Mouse (Mus musculus): ENCODE measurements around the gene Inpp4a. TPM values are rescaled to one million over a fixed set of nuclear protein-coding genes. Genes with fewer than 3 reads are reported as not detected.

The Inpp4a gene
- polyA plus RNA-seq, 1 experiment from 2014 or later = 10.1 TPM

- Histone ChIP-seq H3K27ac (no peak overlapping the region), H3K4me3 (no peak overlapping the region), H3K36me3 (replicated peaks) (no peaks in the 10 kb centered on the region), H3K9me3 (peaks cover 5% of the 10 kb centered on the region; the same call in 1 of the 2 replicates), H3K27me3 (ENCODE audit: poor library complexity, severe bottlenecking) (peaks cover 5% of the 10 kb centered on the region), H3K4me1 (peaks cover 3% of the 10 kb centered on the region)
- DNase-seq (ENCODE audit: extremely low spot score, low spot score) = no peak
- 88% methylated on average over 9 of the region's 9 CpGs for WGBS
Measured at GRCm38 (mm10) chr1:37305691-37306287, 6.1 kb downstream of the Inpp4a start.

DNA sequence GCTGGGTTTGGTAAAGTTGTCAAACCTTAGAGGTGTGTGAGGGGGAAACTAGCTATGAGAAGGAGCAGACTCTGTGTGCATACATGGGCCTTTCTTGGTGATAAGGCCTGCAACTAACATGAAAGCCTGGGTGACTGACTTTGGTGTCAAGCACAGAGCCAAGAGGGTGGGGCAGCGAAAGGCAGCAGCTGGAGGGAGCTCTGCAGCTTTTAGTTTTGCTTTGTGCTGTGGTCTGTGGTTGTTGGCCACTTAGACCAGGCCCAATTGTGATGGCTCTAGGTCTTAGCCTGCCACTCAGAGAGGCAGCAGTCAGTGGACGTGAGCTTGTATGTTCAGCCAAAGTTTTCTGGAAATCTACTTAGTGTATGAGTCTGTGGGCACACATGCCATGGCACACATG, 7.9 kb downstream of the Inpp4a start:
- H3K27ac ChIP-seq = no peak overlapping the region
- H3K9me3 ChIP-seq = peaks cover 6% of the 10 kb centered on the region; the same call in 1 of the 2 replicates
- H3K4me3 ChIP-seq = no peak overlapping the region
- H3K4me1 ChIP-seq = no peaks in the 10 kb centered on the region
- DNase-seq (ENCODE audit: extremely low spot score, low spot score) = no peak
- 94% methylated on average over 2 of the region's 2 CpGs for WGBS
- no peaks in the 10 kb centered on the region for H3K36me3 ChIP-seq (replicated peaks)
- H3K27me3 ChIP-seq (ENCODE audit: poor library complexity, severe bottlenecking) = no peaks in the 10 kb centered on the region

DNA sequence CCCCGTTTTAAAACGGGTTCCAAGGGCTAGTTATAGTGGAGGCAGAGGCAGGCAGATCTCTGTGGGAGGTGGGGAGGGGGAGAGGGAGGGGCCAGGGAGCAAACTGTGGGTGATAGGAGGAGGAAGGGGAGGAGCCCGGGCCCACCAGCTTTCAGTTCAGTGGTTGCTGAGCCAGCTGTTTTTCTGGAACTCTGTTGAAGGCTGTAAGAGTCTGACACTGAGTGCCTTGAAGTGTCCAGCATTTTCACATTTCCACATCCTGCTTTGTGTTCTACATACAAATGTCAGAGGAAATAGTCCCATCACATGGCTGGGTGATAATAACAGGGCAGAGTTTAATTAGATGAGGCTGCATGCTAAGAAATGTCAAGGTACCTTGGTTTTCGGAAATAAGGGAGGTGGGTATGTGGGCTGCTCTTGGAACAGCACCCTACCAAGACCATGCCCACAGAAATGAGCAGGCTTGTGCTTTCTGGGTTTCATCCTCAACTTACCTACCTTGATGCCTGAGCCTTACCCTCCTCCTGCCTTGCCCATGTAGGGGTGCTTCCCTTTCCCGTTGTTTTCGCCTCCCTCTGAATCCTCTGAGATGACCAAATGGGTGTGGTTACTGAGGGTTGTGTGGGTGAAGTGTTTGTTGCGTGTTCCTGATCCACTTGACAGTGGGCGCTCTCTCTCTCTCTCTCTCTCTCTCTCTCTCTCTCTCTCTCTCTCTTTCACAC, 8.5 kb downstream of the Inpp4a start:
- Histone ChIP-seq H3K9me3 (peaks cover 6% of the 10 kb centered on the region; the same call in 1 of the 2 replicates), H3K27ac (no peak overlapping the region), H3K4me3 (no peak overlapping the region), H3K4me1 (no peaks in the 10 kb centered on the region), H3K27me3 (ENCODE audit: poor library complexity, severe bottlenecking) (no peaks in the 10 kb centered on the region), H3K36me3 (replicated peaks) (no peaks in the 10 kb centered on the region)
- no peak for DNase-seq (ENCODE audit: extremely low spot score, low spot score)
- WGBS = 89% methylated on average over 8 of the region's 8 CpGs

- Histone ChIP-seq H3K36me3 (replicated peaks) (no peaks in the 10 kb centered on the region), H3K27me3 (ENCODE audit: poor library complexity, severe bottlenecking) (no peaks in the 10 kb centered on the region), H3K4me3 (no peak overlapping the region), H3K27ac (no peak overlapping the region), H3K9me3 (peaks cover 6% of the 10 kb centered on the region; the same call in 1 of the 2 replicates), H3K4me1 (no peaks in the 10 kb centered on the region)
- no peak for DNase-seq (ENCODE audit: extremely low spot score, low spot score)
- 94% methylated on average over 3 of the region's 3 CpGs for WGBS
Measured at GRCm38 (mm10) chr1:37308743-37309100, 9.1 kb downstream of the Inpp4a start.

- Histone ChIP-seq H3K4me3 (no peak overlapping the region), H3K9me3 (peaks cover 6% of the 10 kb centered on the region; the same call in 1 of the 2 replicates), H3K4me1 (peaks cover 9% of the 10 kb centered on the region), H3K27ac (no peak overlapping the region), H3K27me3 (ENCODE audit: poor library complexity, severe bottlenecking) (no peaks in the 10 kb centered on the region), H3K36me3 (replicated peaks) (no peaks in the 10 kb centered on the region)
- 94% methylated on average over 4 of the region's 4 CpGs for WGBS
- no peak for DNase-seq (ENCODE audit: extremely low spot score, low spot score)
Measured at GRCm38 (mm10) chr1:37309939-37310515, 10.4 kb downstream of the Inpp4a start.

GRCm38 (mm10) chr1:37314338-37314737, 14.7 kb downstream of the Inpp4a start:
- Histone ChIP-seq H3K4me3 (no peak overlapping the region), H3K36me3 (replicated peaks) (no peaks in the 10 kb centered on the region), H3K27ac (no peak overlapping the region), H3K4me1 (peaks cover 12% of the 10 kb centered on the region), H3K27me3 (ENCODE audit: poor library complexity, severe bottlenecking) (no peaks in the 10 kb centered on the region), H3K9me3 (peaks cover 6% of the 10 kb centered on the region; the same call in 1 of the 2 replicates)
- DNase-seq (ENCODE audit: extremely low spot score, low spot score) = no peak
- 63% methylated on average over 7 of the region's 7 CpGs for WGBS

DNA sequence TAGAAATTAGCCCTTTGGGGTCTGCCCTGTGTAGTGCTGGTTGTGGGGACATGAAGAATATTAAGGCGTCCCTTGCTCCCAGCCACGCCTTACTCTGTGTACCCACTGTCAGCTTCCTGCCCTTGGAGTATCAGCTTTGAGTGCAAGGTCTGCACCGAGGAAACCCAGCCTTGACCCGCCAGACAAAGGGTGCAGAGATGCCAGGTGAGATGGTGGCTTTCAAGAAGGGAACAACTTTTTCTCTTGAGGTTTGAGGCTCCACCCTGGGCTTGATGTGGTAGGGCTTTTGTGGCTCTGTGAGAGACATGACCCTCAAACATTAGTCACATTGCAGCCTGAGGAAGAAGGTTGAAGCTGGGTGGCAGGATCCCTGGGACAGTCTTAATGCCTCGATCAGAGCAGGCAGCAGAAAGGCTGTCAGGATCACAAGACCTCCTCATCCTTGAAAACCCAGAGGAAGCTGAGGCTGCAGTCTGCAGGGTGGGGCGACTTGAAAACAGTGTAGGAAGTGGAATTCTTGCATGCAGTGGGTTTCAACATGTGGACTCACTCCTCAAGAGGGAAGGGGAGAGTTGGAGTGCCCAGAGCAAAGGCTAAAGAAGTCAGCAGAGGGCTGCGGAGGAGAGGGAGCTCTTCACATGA, 18.1 kb downstream of the Inpp4a start:
- no peaks in the 10 kb centered on the region for H3K9me3 ChIP-seq
- DNase-seq (ENCODE audit: extremely low spot score, low spot score) = no peak
- no peak overlapping the region for H3K4me3 ChIP-seq
- H3K27me3 ChIP-seq (ENCODE audit: poor library complexity, severe bottlenecking) = no peaks in the 10 kb centered on the region
- H3K4me1 ChIP-seq = peaks cover 12% of the 10 kb centered on the region
- H3K36me3 ChIP-seq (replicated peaks) = no peaks in the 10 kb centered on the region
- no peak overlapping the region for H3K27ac ChIP-seq
- 84% methylated on average over 7 of the region's 7 CpGs for WGBS

DNA sequence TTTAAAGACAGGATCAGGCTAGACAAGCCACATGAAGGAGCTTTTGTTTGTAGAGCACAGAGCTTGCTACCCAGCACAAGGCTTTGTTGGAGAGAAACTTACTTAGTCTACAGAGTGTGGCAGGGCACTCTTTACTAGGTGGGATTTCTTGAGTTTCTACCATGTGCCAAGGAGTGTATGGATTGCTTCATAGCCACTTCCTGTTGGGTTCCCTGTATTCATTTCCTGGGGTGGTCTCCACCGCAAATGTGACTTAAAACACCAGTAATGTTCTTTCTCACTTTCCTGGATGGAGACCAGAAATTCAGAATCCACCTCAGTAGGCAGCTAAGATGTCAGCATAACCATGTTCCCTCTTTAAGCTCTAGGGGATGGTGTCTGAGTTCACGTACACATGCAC, 18.9 kb downstream of the Inpp4a start:
- no peak overlapping the region for H3K4me3 ChIP-seq
- WGBS = 96% methylated on average over 2 of the region's 2 CpGs
- no peak for DNase-seq (ENCODE audit: extremely low spot score, low spot score)

GRCm38 (mm10) chr1:37322690-37323089, 23.0 kb downstream of the Inpp4a start:
- Histone ChIP-seq H3K36me3 (replicated peaks) (no peaks in the 10 kb centered on the region), H3K9me3 (no peaks in the 10 kb centered on the region), H3K27ac (no peak overlapping the region), H3K4me1 (no peaks in the 10 kb centered on the region), H3K27me3 (ENCODE audit: poor library complexity, severe bottlenecking) (no peaks in the 10 kb centered on the region), H3K4me3 (no peak overlapping the region)
- 81% methylated on average over 2 of the region's 2 CpGs for whole genome bisulfite sequencing
- DNase-seq (ENCODE audit: extremely low spot score, low spot score) = no peak

More for the DNA sequence above, 18.9 kb downstream of the Inpp4a start:
- H3K27me3 ChIP-seq (ENCODE audit: poor library complexity, severe bottlenecking) = no peaks in the 10 kb centered on the region
- no peaks in the 10 kb centered on the region for H3K36me3 ChIP-seq (replicated peaks)
- no peaks in the 10 kb centered on the region for H3K9me3 ChIP-seq
- no peak overlapping the region for H3K27ac ChIP-seq
- H3K4me1 ChIP-seq = peaks cover 12% of the 10 kb centered on the region

DNA sequence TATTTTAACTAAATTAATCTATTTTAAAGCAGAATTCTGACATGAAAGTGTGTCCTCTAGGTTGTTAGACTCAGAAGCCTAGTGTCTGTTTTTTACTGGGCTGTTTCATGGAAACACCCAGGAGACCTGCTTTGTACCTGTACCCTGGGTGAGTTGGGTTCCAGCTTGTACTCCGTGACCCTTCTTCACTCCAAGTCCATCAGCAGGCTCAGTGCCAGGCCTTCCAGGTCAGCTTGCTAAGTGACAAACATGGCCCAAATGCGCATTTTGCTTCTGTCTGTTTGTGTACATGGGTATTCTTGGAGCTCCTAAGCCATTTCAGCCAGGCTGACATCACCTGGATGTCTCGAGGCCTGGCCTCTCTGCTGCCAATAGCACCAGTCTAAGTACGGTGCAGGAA, 23.5 kb downstream of the Inpp4a start:
- H3K27me3 ChIP-seq (ENCODE audit: poor library complexity, severe bottlenecking) = no peaks in the 10 kb centered on the region
- WGBS = 90% methylated on average over 4 of the region's 4 CpGs
- no peaks in the 10 kb centered on the region for H3K9me3 ChIP-seq
- no peak overlapping the region for H3K27ac ChIP-seq
- no peaks in the 10 kb centered on the region for H3K36me3 ChIP-seq (replicated peaks)
- no peaks in the 10 kb centered on the region for H3K4me1 ChIP-seq
- H3K4me3 ChIP-seq = no peak overlapping the region
- DNase-seq (ENCODE audit: extremely low spot score, low spot score) = no peak

DNA sequence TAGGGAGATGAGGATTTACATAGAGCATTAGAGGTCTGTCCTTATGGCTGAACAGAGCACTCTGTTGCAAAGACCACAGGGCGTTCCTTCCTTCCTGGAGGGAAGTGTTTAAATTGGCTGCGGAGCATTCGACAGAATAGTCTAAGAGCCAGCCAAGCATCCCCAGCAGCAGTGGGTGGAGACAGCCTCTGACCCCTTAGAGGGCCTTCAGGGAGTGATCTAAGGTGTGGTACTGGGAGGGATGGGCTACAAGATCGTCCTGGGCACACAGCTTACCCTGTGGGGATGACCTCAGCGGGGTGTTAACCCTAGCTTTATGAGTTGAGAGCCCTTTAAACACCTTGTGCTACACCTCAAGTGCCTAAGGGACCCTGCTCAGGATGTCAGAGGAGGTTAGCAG, 24.9 kb downstream of the Inpp4a start:
- WGBS = 58% methylated on average over 5 of the region's 5 CpGs
- H3K36me3 ChIP-seq (replicated peaks) = 0 out of 2 replicates have a peak, but pooled peaks cover 3% of the 10 kb centered on the region
- no peak overlapping the region for H3K27ac ChIP-seq
- H3K27me3 ChIP-seq (ENCODE audit: poor library complexity, severe bottlenecking) = no peaks in the 10 kb centered on the region
- H3K9me3 ChIP-seq = 0 out of 2 replicates have a peak, but pooled peaks cover 4% of the 10 kb centered on the region
- H3K4me1 ChIP-seq = no peaks in the 10 kb centered on the region
- no peak for DNase-seq (ENCODE audit: extremely low spot score, low spot score)
- H3K4me3 ChIP-seq = no peak overlapping the region

DNA sequence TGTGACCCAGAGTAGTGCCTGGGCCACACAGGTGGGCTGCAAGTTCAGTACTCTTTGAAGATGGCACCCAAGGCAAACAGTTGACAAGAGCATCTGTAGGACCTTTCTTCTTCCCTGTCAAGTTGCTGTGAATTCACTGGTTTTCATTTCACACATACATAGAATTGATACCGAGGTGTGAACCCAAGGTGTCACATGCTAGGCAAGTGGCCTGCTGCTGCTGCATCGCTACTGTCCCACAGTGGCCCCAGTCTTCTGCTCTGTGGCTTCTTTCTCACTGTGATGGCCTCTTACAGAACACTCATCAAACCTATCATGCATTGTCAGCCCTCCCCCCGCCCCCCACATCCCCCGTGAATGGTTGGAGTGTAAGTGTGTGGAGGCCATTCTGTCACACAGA, 27.6 kb downstream of the Inpp4a start:
- DNase-seq (ENCODE audit: extremely low spot score, low spot score) = no peak
- WGBS = 86% methylated on average over 4 of the region's 4 CpGs
- H3K4me1 ChIP-seq = no peaks in the 10 kb centered on the region
- H3K27me3 ChIP-seq (ENCODE audit: poor library complexity, severe bottlenecking) = no peaks in the 10 kb centered on the region
- H3K36me3 ChIP-seq (replicated peaks) = 0 out of 2 replicates have a peak, but pooled peaks cover 3% of the 10 kb centered on the region
- no peak overlapping the region for H3K27ac ChIP-seq
- H3K4me3 ChIP-seq = no peak overlapping the region
- H3K9me3 ChIP-seq = 0 out of 2 replicates have a peak, but pooled peaks cover 4% of the 10 kb centered on the region

Data from forebrain, embryonic 10.5 days (tissue).